Mouse (Mus musculus): ENCODE measurements around the gene Bckdhb.

- TF ChIP-seq CTCF (conservative IDR thresholded peaks at IDR 0.05; ENCODE audit: low read length) (no peak), NANOG (IDR thresholded peaks at IDR 0.05; ENCODE audit: borderline replicate concordance, low read length) (no peak)
Measured at GRCm38 (mm10) chr9:84047436-84047835, 122.5 kb downstream of the Bckdhb start.
